Mouse (Mus musculus): ENCODE results near the gene Elf3. TPM values are rescaled to one million over a fixed set of nuclear protein-coding genes. Genes with fewer than 3 reads are reported as not detected.

Gene Elf3
- not detected in 2 replicates for total RNA-seq (2023)

GRCm38 (mm10) chr1:135258380-135259127 lies at the start of gene Elf3:
Gene Elf3 (minus strand): TSS chr1:135258568.

GRCm38 (mm10) chr1:135283826-135284291 lies 25.5 kb upstream of the Elf3 start, which contains the start of gene Rnpep:
Gene Rnpep (minus strand): TSS chr1:135284084.

Other genes starting within 250 kb of the Elf3 start
- gene Lgr6, start 153.3 kb downstream of the Elf3 start, total RNA-seq (2023), result not detected in 2 replicates
- 52.8 and 54.5 TPM in 2 replicates for gene Ptpn7, start 125.9 kb downstream of the Elf3 start, total RNA-seq (2023)
- 105 and 113 TPM in 2 replicates for gene Arl8a, start 111.7 kb downstream of the Elf3 start, total RNA-seq (2023)
- not detected in 2 replicates for gene Gpr37l1, start 90.9 kb downstream of the Elf3 start, total RNA-seq (2023)
- 136 and 152 TPM in 2 replicates for gene Rnpep, start 25.5 kb upstream of the Elf3 start, total RNA-seq (2023)
- gene Timm17a, start 55.2 kb upstream of the Elf3 start, total RNA-seq (2023), result 21.8 and 31.5 TPM in 2 replicates
- gene Lmod1, start 66.2 kb upstream of the Elf3 start, total RNA-seq (2023), result not detected in 2 replicates
- 0.63 TPM in 1 of 2 replicates, not detected in the other for gene Shisa4, start 116.7 kb upstream of the Elf3 start, total RNA-seq (2023)
- 31.2 and 67.3 TPM in 2 replicates for gene Ipo9, start 171.9 kb upstream of the Elf3 start, total RNA-seq (2023)

Data from neutrophil, adult 65 days (primary cell).